Comparison of ENCODE assay signal across 26 mouse cellular contexts in the genomic region with DNA sequence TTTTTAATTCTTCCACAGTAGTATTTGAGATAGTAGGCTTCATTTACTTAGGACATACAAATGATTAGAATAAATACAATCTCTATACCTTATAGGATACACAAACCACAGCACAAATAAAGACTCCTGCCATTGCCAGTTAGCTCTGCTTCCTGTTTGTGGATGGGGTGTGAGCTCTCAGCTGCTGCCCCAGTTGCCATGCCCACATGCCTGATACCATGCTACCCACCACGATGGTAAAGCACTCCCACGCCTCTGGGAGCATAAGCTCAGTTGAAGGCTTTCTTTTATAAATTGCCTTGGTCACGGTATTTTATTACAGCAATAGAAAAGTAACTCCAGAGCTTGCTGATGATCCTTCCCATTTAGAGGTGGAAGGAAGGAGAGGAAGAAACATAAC.
"Had no signal": no experiment of that assay in that cellular context is flagged by ENCODE, and none has a peak within 500 bp of the region (broad histone marks: within the 10 kb centered on the region; RNA-seq: fewer than 3 reads in every experiment).

No protein-coding gene starts in this region.

- H3K36me3 ChIP-seq: heart, embryonic 10.5 days; heart, embryonic 12.5 days; hindbrain, embryonic 10.5 days; hindbrain, embryonic 12.5 days; intestine, embryonic 15.5 days; kidney, embryonic 15.5 days; limb, embryonic 10.5 days; limb, embryonic 12.5 days; liver, embryonic 13.5 days had no signal

- H3K9ac ChIP-seq: heart, embryonic 12.5 days; hindbrain, embryonic 12.5 days; hindbrain, embryonic 14.5 days; intestine, embryonic 15.5 days; kidney, embryonic 15.5 days; limb, embryonic 12.5 days; liver, embryonic 13.5 days had no signal

- H3K4me3 ChIP-seq: gastrocnemius, adult 2 months; heart, embryonic 10.5 days; heart, embryonic 12.5 days; hindbrain, embryonic 10.5 days; hindbrain, embryonic 12.5 days; intestine, embryonic 15.5 days; kidney, embryonic 15.5 days; left cerebral cortex, adult 2 months; limb, embryonic 10.5 days; limb, embryonic 12.5 days; liver, embryonic 13.5 days had no signal

- ATAC-seq: hindbrain, embryonic 16.5 days; inflammation-experienced regulatory T-cells, adult 6 months; intestine, embryonic 15.5 days; intestine, postnatal 0 days had no signal

- H3K27me3 ChIP-seq: heart, embryonic 12.5 days; hindbrain, embryonic 12.5 days; intestine, embryonic 15.5 days; kidney, embryonic 15.5 days; limb, embryonic 12.5 days; liver, embryonic 13.5 days had no signal

- H3K4me2 ChIP-seq: heart, embryonic 12.5 days; hindbrain, embryonic 12.5 days; hindbrain, embryonic 14.5 days; intestine, embryonic 15.5 days; kidney, embryonic 15.5 days; limb, embryonic 12.5 days; liver, embryonic 11.5 days; liver, embryonic 13.5 days had no signal

- DNase-seq: gastrocnemius, adult 2 months; gastrocnemius, postnatal 10 days; gastrocnemius, postnatal 25 days; heart, adult 18-20 months; heart, postnatal 10 days; heart, postnatal 4 days; kidney, adult 2 months; kidney, adult 9 months; kidney, postnatal 10 days; kidney, postnatal 25 days; liver; liver, embryonic 13.5 days had no signal

- H3K4me1 ChIP-seq: heart, embryonic 10.5 days; heart, embryonic 12.5 days; hindbrain, embryonic 10.5 days; hindbrain, embryonic 12.5 days; intestine, embryonic 15.5 days; kidney, embryonic 15.5 days; limb, embryonic 10.5 days; limb, embryonic 12.5 days; liver, embryonic 13.5 days had no signal

- H3K9me3 ChIP-seq: heart, embryonic 10.5 days; heart, embryonic 12.5 days; hindbrain, embryonic 10.5 days; hindbrain, embryonic 12.5 days; intestine, embryonic 15.5 days; kidney, embryonic 15.5 days; limb, embryonic 10.5 days; limb, embryonic 12.5 days had no signal

- H3K27ac ChIP-seq: gastrocnemius, adult 2 months; heart, embryonic 10.5 days; hindbrain, embryonic 10.5 days; hindbrain, embryonic 12.5 days; hindbrain, embryonic 14.5 days; intestine, embryonic 15.5 days; kidney, embryonic 15.5 days; left cerebral cortex, adult 2 months; limb, embryonic 10.5 days; limb, embryonic 12.5 days; liver, embryonic 13.5 days had no signal
